Mouse (Mus musculus) lung, postnatal 0 days (tissue): ENCODE data around the gene Cyp2w1. TPM values are rescaled to one million over a fixed set of nuclear protein-coding genes. Genes with fewer than 3 reads are reported as not detected.

Experiments
- ATAC-seq: fragments of 200-750 bp; cut with Nextera tagmentation; 2 replicates; pipeline ENCODE4 v1.8.0; 2017; ENCODE audit warnings: moderate library complexity
- DNase-seq: peaks from one replicate; pipeline ENCODE4 v3.0.0-alpha.2; 2016; ENCODE audit warnings: low spot score
- H3K27ac ChIP-seq: fragments of 300-500 bp; sonication (generic); 2 replicates; pipeline ENCODE4 v1.5.1; 2014; ENCODE audit warnings: antibody characterized with exemption, mild to moderate bottlenecking, low read length, mixed read lengths
- H3K27me3 ChIP-seq: fragments of 300-500 bp; sonication (generic); replicated peaks from 2 replicates; pipeline ENCODE4 v1.6.1; 2014; ENCODE audit warnings: low read length, mixed read lengths; ENCODE audit not compliant: insufficient read depth
- H3K36me3 ChIP-seq: fragments of 300-500 bp; sonication (generic); 2 replicates; pipeline ENCODE4 v1.6.1; 2014; ENCODE audit warnings: low read length, mixed read lengths; ENCODE audit not compliant: insufficient read depth
- H3K4me1 ChIP-seq: fragments of 300-500 bp; sonication (generic); 2 replicates; pipeline ENCODE4 v1.6.1; 2014; ENCODE audit warnings: antibody characterized with exemption, low read depth, low read length, mixed read lengths; ENCODE audit not compliant: insufficient read depth
- H3K4me2 ChIP-seq: fragments of 300-500 bp; sonication (generic); replicated peaks from 2 replicates; pipeline ENCODE4 v1.6.1; 2014; ENCODE audit warnings: low read depth, mild to moderate bottlenecking, low read length, moderate library complexity, mixed read lengths
- H3K4me3 ChIP-seq: fragments of 300-500 bp; sonication (generic); 2 replicates; pipeline ENCODE4 v1.5.1; 2014; ENCODE audit warnings: low read depth, low read length
- H3K9ac ChIP-seq: fragments of 300-500 bp; sonication (generic); replicated peaks from 2 replicates; pipeline ENCODE4 v1.6.1; 2014; ENCODE audit warnings: low read depth, mild to moderate bottlenecking
- H3K9me3 ChIP-seq: fragments of 300-500 bp; sonication (generic); 2 replicates; pipeline ENCODE4 v1.6.1; 2016; ENCODE audit warnings: low read length, mixed read lengths
- CTCF ChIP-seq: IDR thresholded peaks from 2 replicates; pipeline ENCODE4 v1.5.1; 2016; ENCODE audit warnings: antibody characterized with exemption, mild to moderate bottlenecking
- EP300 ChIP-seq: IDR thresholded peaks from 2 replicates; pipeline ENCODE4 v1.6.1; 2016; ENCODE audit warnings: antibody characterized with exemption, mild to moderate bottlenecking, control low read depth
- WGBS: fragments of 180-500 bp; shearing (Covaris S2); extraction: QIAGEN DNeasy Blood & Tissue Kit; methylation state at CpG from one replicate; pipeline ENCODE4 v1.1.7; 2014; 5-methylcytosine and 5-hydroxymethylcytosine counted together
- microRNA counts: library from miRNA; unstranded; fragments of <30 nt; microRNA quantifications from one replicate; lab custom pipeline; 2015
- microRNA-seq: library from miRNA; unstranded; fragments of <30 nt; microRNA quantifications from one replicate; pipeline ENCODE4, GENCODE M21; 2016
- polyA plus RNA-seq: library from polyadenylated mRNA; unstranded; fragments of >200 nt; fragmentation: Nextera tagmentation; extraction: Ambion mirVana; gene quantifications from 2 replicates; pipeline ENCODE4 v1.2.1, GENCODE M21; 2015

Gene Cyp2w1
- polyA plus RNA-seq, 1 experiment from 2014 or later: not detected

DNA sequence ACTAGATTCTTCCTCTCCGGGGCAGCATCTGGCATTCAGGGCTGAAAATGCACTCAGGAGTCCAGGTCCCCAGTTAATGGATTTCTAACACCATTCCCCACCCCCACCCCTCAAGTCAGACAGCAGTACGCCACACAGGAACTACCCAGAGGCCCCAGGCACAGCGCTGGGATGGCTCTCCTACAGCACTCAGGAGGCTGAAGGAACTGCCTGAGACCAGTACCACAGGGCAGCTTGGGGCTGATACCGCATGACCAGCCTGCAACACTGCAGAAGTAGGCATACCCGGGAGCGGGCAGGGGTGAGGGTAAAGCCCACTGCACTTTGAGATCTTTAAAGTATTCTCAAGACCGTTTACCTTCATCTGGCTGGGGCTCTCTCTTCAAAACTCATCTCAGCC lies 53.1 kb downstream of the Cyp2w1 start:
- H3K4me3 ChIP-seq: no peak overlapping the region
- no peaks in the 10 kb centered on the region for H3K4me1 ChIP-seq
- no peaks in the 10 kb centered on the region for H3K27me3 ChIP-seq
- TF ChIP-seq EP300 (no peak), CTCF (no peak)
- 64% methylated on average over 7 of the region's 7 CpGs for WGBS
- H3K36me3 ChIP-seq: no peaks in the 10 kb centered on the region
- DNase-seq (no peak), ATAC-seq (no peak)
- no peak overlapping the region for H3K9ac ChIP-seq
- H3K27ac ChIP-seq: no peak overlapping the region
- H3K4me2 ChIP-seq: no peak overlapping the region
- H3K9me3 ChIP-seq: no peaks in the 10 kb centered on the region

DNA sequence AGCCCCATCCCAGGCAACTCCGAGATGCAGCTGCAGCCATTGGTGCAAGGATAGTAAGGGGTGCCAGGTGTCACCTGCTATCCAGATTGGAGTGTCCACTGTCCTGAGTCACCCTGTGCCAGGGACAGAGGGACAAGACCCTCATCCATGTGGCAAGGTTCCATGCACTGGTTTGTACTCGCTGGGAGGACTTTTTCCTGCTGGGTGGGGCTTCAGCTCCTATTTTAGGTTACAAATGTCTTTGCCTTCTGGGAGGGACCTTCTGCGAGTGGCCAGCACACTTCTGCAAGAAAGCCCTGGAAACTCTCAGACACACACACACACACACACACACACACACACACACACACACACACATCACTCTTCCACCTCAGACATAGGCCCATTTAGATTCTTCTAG lies 53.5 kb downstream of the Cyp2w1 start:
- no peak for TF ChIP-seq EP300
- no peak for TF ChIP-seq CTCF
- no peaks in the 10 kb centered on the region for H3K27me3 ChIP-seq
- DNase-seq: no peak
- no peak for ATAC-seq
- H3K4me1 ChIP-seq: no peaks in the 10 kb centered on the region
- H3K36me3 ChIP-seq: no peaks in the 10 kb centered on the region
- no peak overlapping the region for H3K27ac ChIP-seq
- H3K4me2 ChIP-seq: no peak overlapping the region
- H3K9me3 ChIP-seq: no peaks in the 10 kb centered on the region
- WGBS: 48% methylated on average over 3 of the region's 3 CpGs
- H3K9ac ChIP-seq: no peak overlapping the region
- no peak overlapping the region for H3K4me3 ChIP-seq

MicroRNAs within 50 kb of the gene (microRNA counts, 519-probe panel; counts per million panel counts)
- microRNA mmu-miR-339-3p (lab: Ali Mortazavi, UCI) (not detected), microRNA mmu-miR-339-5p (lab: Ali Mortazavi, UCI) (not detected)

Small RNAs within 50 kb of the gene (microRNA-seq; reads per million reads assigned to microRNA genes)
- 446 reads per million, percentile 66 among the genes with 10 or more reads in this experiment for gene Mir339

Other genes with a start within 250 kb of the Cyp2w1 start
- 14.4 and 16.5 TPM in 2 replicates for gene Prkar1b, start 202.6 kb upstream of the Cyp2w1 start, polyA plus RNA-seq
- gene Dnaaf5, start 202.4 kb upstream of the Cyp2w1 start, polyA plus RNA-seq: 2.7 and 2.8 TPM in 2 replicates
- 35.1 and 37.6 TPM in 2 replicates for gene Sun1, start 152.0 kb upstream of the Cyp2w1 start, polyA plus RNA-seq
- 151 and 170 TPM in 2 replicates for gene Get4, start 100.3 kb upstream of the Cyp2w1 start, polyA plus RNA-seq
- 3.6 and 4.1 TPM in 2 replicates for gene Adap1, start 27.0 kb upstream of the Cyp2w1 start, polyA plus RNA-seq
- gene Cox19, start 1.2 kb upstream of the Cyp2w1 start, polyA plus RNA-seq: 60.5 and 61.6 TPM in 2 replicates
- 22.7 and 28.1 TPM in 2 replicates for gene Gpr146, start 25.1 kb downstream of the Cyp2w1 start, polyA plus RNA-seq
- 2.2 and 3.3 TPM in 2 replicates for gene C130050O18Rik, start 52.7 kb downstream of the Cyp2w1 start, polyA plus RNA-seq
- gene Gper1, start 70.5 kb downstream of the Cyp2w1 start, polyA plus RNA-seq: 7.1 and 7.2 TPM in 2 replicates
- gene 3110082I17Rik, start 107.9 kb downstream of the Cyp2w1 start, polyA plus RNA-seq: 16.1 and 17.5 TPM in 2 replicates
- 4.8 and 5.1 TPM in 2 replicates for gene Zfand2a, start 131.9 kb downstream of the Cyp2w1 start, polyA plus RNA-seq
- gene Uncx, start 190.9 kb downstream of the Cyp2w1 start, polyA plus RNA-seq: not detected in 2 replicates